Mouse (Mus musculus) embryo, embryonic 10.5 days (tissue): ENCODE measurements around the gene Cntrob.
"Not testable (repeated sequence)": the region's sequence is repeated elsewhere in the genome, so short reads cannot be mapped to it uniquely, and the experiment has no call there.

Source experiments
- DNase-seq: peaks from one replicate; pipeline ENCODE4 v3.0.0-alpha.2; 2015; ENCODE audit warnings: low spot score

The Cntrob gene

GRCm38 (mm10) chr11:69340161-69341131, 16.9 kb upstream of the Cntrob start, which contains the start of gene Rnf227:
Gene Rnf227 (plus strand): TSS chr11:69340461.
- peak; percentile 87 for DNase-seq

- DNase-seq = no peak
Measured at GRCm38 (mm10) chr11:69334796-69335195, 11.2 kb upstream of the Cntrob start.

GRCm38 (mm10) chr11:69333922-69334321, 10.3 kb upstream of the Cntrob start:
- no peak for DNase-seq

- peak; percentile 39 for DNase-seq
Measured at GRCm38 (mm10) chr11:69332713-69333253, 9.2 kb upstream of the Cntrob start.

GRCm38 (mm10) chr11:69331929-69332405, 8.4 kb upstream of the Cntrob start:
- peak; percentile 88 for DNase-seq

- DNase-seq = no peak
Measured at GRCm38 (mm10) chr11:69331152-69331551, 7.6 kb upstream of the Cntrob start.

GRCm38 (mm10) chr11:69328517-69328916, 4.9 kb upstream of the Cntrob start:
- no peak for DNase-seq

GRCm38 (mm10) chr11:69327648-69328047, 4.1 kb upstream of the Cntrob start:
- no peak for DNase-seq

GRCm38 (mm10) chr11:69327157-69327442, 3.5 kb upstream of the Cntrob start:
- no peak for DNase-seq

- DNase-seq = no peak
Measured at GRCm38 (mm10) chr11:69326408-69327156, 3.0 kb upstream of the Cntrob start.

GRCm38 (mm10) chr11:69325628-69326407, 2.2 kb upstream of the Cntrob start, which contains the start of gene Kcnab3:
Gene Kcnab3 (plus strand): TSS chr11:69326258.
- DNase-seq = peak; percentile 94

GRCm38 (mm10) chr11:69324749-69325148, 1.2 kb upstream of the Cntrob start:
- DNase-seq = no peak

- peak; percentile 41 for DNase-seq
Measured at GRCm38 (mm10) chr11:69322693-69323471, 693 bp downstream of the Cntrob start.

- no peak for DNase-seq
Measured at GRCm38 (mm10) chr11:69322010-69322409, 1.6 kb downstream of the Cntrob start.

- no peak for DNase-seq
Measured at GRCm38 (mm10) chr11:69321580-69321979, 2.0 kb downstream of the Cntrob start.

GRCm38 (mm10) chr11:69318000-69318399, 5.6 kb downstream of the Cntrob start:
- not testable (repeated sequence) for DNase-seq

- no peak for DNase-seq
Measured at GRCm38 (mm10) chr11:69316361-69316760, 7.2 kb downstream of the Cntrob start.

GRCm38 (mm10) chr11:69311266-69311665, 12.3 kb downstream of the Cntrob start:
- no peak for DNase-seq

GRCm38 (mm10) chr11:69306039-69306438, 17.5 kb downstream of the Cntrob start:
- no peak for DNase-seq

GRCm38 (mm10) chr11:69305291-69305690, 18.3 kb downstream of the Cntrob start:
- no peak for DNase-seq

- no peak for DNase-seq
Measured at GRCm38 (mm10) chr11:69302817-69303216, 20.8 kb downstream of the Cntrob start.
